Mouse (Mus musculus) olfactory bulb, adult 2 months (tissue): ENCODE data around the gene Cwh43.

Experiments
- CTCF ChIP-seq: fragments of 200-500 bp; IDR thresholded peaks from 2 replicates; pipeline ENCODE4 v1.5.1; 2012; ENCODE audit warnings: low read depth, mild to moderate bottlenecking, low read length, moderate library complexity; ENCODE audit not compliant: insufficient read depth
- POLR2A ChIP-seq: fragments of 200-500 bp; IDR thresholded peaks from 2 replicates; pipeline ENCODE4 v1.6.1; 2012; ENCODE audit warnings: mild to moderate bottlenecking, low read depth, low read length, moderate library complexity; ENCODE audit not compliant: insufficient read depth

- peak; percentile 32; the same call in 1 of the 2 replicates for TF ChIP-seq POLR2A
- TF ChIP-seq CTCF: no peak
Observed at GRCm38 (mm10) chr5:73491837-73492720, 86.2 kb downstream of the Cwh43 start.
